Mouse (Mus musculus) megakaryocyte progenitor cell, adult 5-6 weeks (primary cell): Measurements from ENCODE around the gene Xpo4. TPM values are rescaled to one million over a fixed set of nuclear protein-coding genes. Genes with fewer than 3 reads are reported as not detected.
A peak's percentile ranks its signal among the peaks of the same experiment; 100 is the strongest.

ENCODE experiments used
- ATAC-seq: replicated peaks from 2 replicates; pipeline ENCODE4 v1.8.0; 2016; ENCODE audit warnings: mild to moderate bottlenecking, moderate TSS enrichment, inconsistent platforms; ENCODE audit not compliant: poor library complexity
- total RNA-seq, 2 experiments: library from RNA; stranded (forward) in 1 of 2; stranded (reverse) in 1 of 2; fragments of 157-497, 149-512 nt in 1 of 2; fragments of 200-1000 nt in 1 of 2; gene quantifications; 2 replicates each; pipeline versions ENCODE4 v1.2.3 to v1.2.4; 2015 to 2017

The Xpo4 gene
- total RNA-seq, 2 experiments from 2014 or later = 31.2 to 38.5 TPM

GRCm38 (mm10) chr14:57684579-57684978 lies 19.3 kb upstream of the Xpo4 start:
- peak; percentile 91 for ATAC-seq

GRCm38 (mm10) chr14:57682751-57683150 lies 17.5 kb upstream of the Xpo4 start:
- ATAC-seq = no peak

GRCm38 (mm10) chr14:57679958-57680535 lies 14.8 kb upstream of the Xpo4 start:
- peak; percentile 93 for ATAC-seq

- no peak for ATAC-seq
Measured at GRCm38 (mm10) chr14:57679523-57679922, 14.3 kb upstream of the Xpo4 start.

DNA sequence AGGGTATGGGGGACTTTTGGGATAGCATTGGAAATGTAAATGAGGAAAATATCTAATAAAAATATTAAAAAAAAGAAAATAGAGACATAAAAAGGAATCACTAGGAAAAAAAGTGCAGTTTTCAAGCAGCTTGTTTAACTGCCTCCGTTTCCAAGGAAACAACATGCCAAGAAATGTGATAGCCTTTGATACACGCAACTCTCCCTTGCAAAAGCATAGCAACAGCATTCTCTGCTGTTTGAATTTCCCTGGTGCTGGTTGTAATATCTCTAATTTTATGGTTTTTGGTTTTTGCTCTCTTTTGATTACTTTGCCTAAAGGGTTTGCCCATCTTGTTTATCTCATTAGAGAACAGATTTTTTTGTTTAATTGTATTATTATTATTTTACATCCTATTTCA lies 10.3 kb upstream of the Xpo4 start:
- no peak for ATAC-seq

DNA sequence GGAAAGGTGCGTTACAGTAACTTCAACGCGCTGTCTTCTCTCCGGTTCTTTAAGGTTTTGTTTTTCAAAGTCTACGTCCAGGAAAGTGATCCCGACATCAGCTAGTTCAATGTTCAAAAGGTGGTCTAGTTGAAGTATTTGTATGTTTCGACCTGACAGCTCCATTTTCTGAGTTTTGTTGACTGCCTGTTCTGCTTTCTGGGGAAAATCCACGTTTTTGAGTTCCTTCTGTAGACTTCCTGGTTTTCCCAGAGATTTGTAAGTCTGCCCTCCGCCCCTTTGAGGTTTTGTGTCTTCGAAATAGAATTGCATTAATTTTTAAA lies 359 bp upstream of the Xpo4 start:
- no peak for ATAC-seq

DNA sequence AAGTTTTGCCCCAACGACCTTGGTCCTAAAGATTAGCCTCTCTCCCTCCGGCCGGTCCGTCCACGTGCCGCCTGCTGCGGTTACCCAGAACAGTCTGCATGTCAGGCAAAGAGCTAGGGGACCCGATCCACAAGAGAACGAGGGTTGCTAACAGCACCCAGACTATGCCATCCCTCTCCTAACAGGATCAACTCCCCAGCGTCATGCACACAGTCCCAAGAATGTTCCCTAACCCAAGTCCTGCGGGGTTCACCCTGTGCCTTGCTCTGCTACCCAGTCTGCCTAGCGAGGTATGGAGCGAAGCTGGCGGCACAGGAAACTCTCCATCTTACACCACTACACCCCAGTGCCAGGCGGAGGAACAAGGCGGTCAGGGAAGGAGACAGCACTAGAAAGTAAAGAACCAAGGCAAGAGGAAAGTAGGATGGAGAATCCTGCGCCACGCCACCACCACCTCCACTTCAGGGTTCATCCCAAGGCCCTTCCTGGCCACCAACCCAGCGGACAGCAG lies 864 bp downstream of the Xpo4 start:
- ATAC-seq = peak; percentile 54

- ATAC-seq = no peak
Measured at GRCm38 (mm10) chr14:57663630-57664029, 1.6 kb downstream of the Xpo4 start.

GRCm38 (mm10) chr14:57658301-57658700 lies 6.9 kb downstream of the Xpo4 start:
- peak; percentile 87 for ATAC-seq

- ATAC-seq = no peak
Measured at GRCm38 (mm10) chr14:57657500-57657899, 7.7 kb downstream of the Xpo4 start.

DNA sequence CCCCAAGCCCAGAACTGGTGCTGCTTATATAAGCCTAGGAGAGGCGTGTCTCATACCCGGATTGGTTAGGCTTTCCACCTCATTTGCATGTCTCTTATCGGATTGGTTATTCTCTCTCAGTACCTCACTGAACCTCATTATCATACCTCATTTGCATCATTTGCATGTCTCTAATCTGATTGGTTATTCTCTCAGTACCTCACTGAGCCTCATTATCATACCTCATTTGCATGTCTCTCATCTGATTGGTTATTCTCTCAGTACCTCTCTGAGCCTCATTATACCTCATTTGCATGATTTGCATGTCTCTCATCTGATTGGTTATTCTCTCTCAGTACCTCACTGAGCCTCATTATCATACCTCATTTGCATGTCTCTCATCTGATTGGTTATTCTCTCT lies 8.7 kb downstream of the Xpo4 start:
- peak; percentile 60 for ATAC-seq

DNA sequence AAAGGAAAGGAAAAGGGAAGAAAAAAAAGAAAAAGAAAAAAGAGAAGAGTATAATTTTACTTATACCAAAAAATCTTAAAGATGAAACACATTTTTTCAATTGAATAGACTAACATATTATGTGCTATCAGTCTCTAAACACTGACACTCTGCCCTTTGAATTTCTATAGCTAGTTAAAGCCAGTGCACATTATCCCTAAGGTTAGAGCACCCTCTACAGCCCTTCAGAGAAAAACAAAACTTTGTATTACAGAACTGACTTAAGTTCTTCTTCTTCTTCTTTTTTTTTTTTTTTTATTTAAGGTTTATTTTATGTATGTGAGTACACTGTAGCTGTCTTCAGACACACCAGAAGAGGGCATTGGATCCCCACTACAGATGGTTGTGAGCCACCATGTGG lies 15.7 kb downstream of the Xpo4 start:
- 0 out of 2 replicates have a peak, but pooled peaks have one; percentile 44 for ATAC-seq

- ATAC-seq = no peak
Measured at GRCm38 (mm10) chr14:57646155-57646554, 19.1 kb downstream of the Xpo4 start.

DNA sequence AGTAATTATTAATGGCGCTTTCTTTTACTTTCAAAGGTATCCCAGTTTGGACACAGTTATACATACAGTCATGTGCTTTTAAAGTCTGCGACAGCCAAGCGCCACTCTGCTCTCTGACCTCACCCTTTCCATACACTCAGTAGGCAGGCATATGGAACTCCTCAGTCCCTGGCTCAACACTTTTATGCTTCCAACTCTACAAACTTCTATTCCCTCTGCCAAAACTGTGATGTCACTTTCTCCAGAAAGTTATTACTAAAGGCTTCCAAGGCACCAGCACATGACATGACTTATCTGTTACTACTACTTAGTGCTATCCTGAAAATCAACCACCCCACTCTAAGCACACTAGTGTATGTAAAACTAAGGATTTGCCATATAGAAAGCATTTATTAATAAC lies 26.1 kb downstream of the Xpo4 start:
- ATAC-seq = no peak

GRCm38 (mm10) chr14:57634141-57634540 lies 31.1 kb downstream of the Xpo4 start:
- ATAC-seq = no peak

- ATAC-seq = no peak
Measured at GRCm38 (mm10) chr14:57629595-57629994, 35.6 kb downstream of the Xpo4 start.

- peak; percentile 67 for ATAC-seq
Measured at GRCm38 (mm10) chr14:57622934-57623333, 42.3 kb downstream of the Xpo4 start.

DNA sequence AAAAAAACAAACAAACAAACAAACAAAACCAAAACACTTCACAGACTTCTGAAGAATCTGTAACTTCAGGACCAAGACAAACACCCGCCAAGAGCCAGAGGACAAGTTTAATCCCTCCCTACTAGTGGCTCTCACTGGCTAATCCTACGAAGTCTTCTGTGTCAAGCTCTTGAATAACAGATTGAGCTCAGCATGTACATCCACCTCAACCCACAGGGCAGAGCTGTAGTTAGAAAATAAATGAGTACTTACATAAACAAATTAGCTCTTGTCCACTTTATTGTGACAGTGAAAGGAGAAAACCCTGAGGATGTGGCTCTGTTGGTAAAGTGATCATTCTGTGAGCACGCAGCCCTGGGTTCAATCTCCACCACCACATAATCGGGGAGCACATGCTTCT lies 43.5 kb downstream of the Xpo4 start:
- no peak for ATAC-seq

GRCm38 (mm10) chr14:57620598-57621236 lies 44.5 kb downstream of the Xpo4 start:
- no peak for ATAC-seq

DNA sequence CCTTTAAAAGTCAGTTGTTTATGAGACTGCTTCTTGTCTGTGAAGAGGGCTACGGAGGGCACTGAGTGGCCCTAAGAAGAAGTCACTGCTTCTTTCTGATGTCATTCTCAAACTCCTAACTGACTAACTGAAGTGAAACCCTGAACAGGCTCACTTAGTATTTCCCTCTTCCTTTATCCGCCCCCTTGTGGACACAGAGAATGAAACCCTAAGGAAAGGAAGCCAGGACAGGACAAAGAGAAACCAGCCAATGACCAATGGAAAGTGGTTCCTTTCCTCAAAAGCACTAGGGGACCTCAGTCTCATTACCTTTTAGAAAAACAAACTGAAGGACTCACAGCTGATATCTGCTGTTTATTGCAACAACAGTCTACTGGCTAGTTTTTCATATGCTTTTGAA lies 45.7 kb downstream of the Xpo4 start:
- ATAC-seq = peak; percentile 89

GRCm38 (mm10) chr14:57617675-57618074 lies 47.6 kb downstream of the Xpo4 start:
- ATAC-seq = peak; percentile 29; the same call in 1 of the 2 replicates

- no peak for ATAC-seq
Measured at GRCm38 (mm10) chr14:57616339-57616965, 48.8 kb downstream of the Xpo4 start.
